ENCODE assay signal across 7 mouse cellular contexts in genomic region chr2:157135529-157136120, GRCm38 (mm10). TPM values are rescaled to one million over a fixed set of nuclear protein-coding genes. Genes with fewer than 3 reads are reported as not detected.
A peak's percentile ranks its signal among the peaks of the same experiment; 100 is the strongest.
DNase-seq lines count a peak whose midpoint lies in the region; ATAC-seq and TF ChIP-seq lines count a peak whose summit lies in the region.

No protein-coding gene starts in this region.

- peak overlapping the region; percentile 68 for H3K27ac ChIP-seq in spleen, adult 2 months (ENCODE audit: insufficient read depth, low read length)
- H3K27ac ChIP-seq in forebrain, embryonic 16.5 days (ENCODE audit: low read length), result no peak overlapping the region
- H3K27ac ChIP-seq in limb, embryonic 12.5 days, result peak overlapping the region; percentile 82
- peak overlapping the region; percentile 35; the same call in 1 of the 2 replicates for H3K27ac ChIP-seq in stomach, embryonic 14.5 days (ENCODE audit: low read length)

- peaks cover 22% of the 10 kb centered on the region; the same call in 1 of the 2 replicates for H3K4me1 ChIP-seq in spleen, adult 2 months (ENCODE audit: control insufficient read depth, insufficient read depth, insufficient read length)
- H3K4me1 ChIP-seq in forebrain, embryonic 16.5 days (replicated peaks; ENCODE audit: control insufficient read depth, insufficient read depth, low read length), result peaks cover 5% of the 10 kb centered on the region
- 0 out of 2 replicates have a peak, but pooled peaks cover 4% of the 10 kb centered on the region for H3K4me1 ChIP-seq in limb, embryonic 12.5 days (replicated peaks)
- no peaks in the 10 kb centered on the region for H3K4me1 ChIP-seq in stomach, embryonic 14.5 days (ENCODE audit: control insufficient read depth, insufficient read depth, low read length)

- WGBS in spleen, adult 2 months, result 73% methylated on average over 10 of the region's 10 CpGs
- WGBS in forebrain, embryonic 16.5 days, result 69% methylated on average over 10 of the region's 10 CpGs
- WGBS in limb, embryonic 12.5 days, result 71% methylated on average over 10 of the region's 10 CpGs
- 81% methylated on average over 10 of the region's 10 CpGs for WGBS in stomach, embryonic 14.5 days

- H3K9ac ChIP-seq in forebrain, embryonic 16.5 days (replicated peaks; ENCODE audit: low read depth, low read length), result peak overlapping the region; percentile 79
- peak overlapping the region; percentile 66; the same call in 1 of the 2 replicates for H3K9ac ChIP-seq in limb, embryonic 12.5 days (replicated peaks)
- no peak overlapping the region for H3K9ac ChIP-seq in stomach, embryonic 14.5 days (replicated peaks; ENCODE audit: low read depth, low read length)

- H3K4me3 ChIP-seq in spleen, adult 2 months (ENCODE audit: extremely low read depth, insufficient read depth, insufficient read length), result no peak overlapping the region
- peak overlapping the region; percentile 79 for H3K4me3 ChIP-seq in forebrain, embryonic 16.5 days (replicated peaks; ENCODE audit: low read length)
- H3K4me3 ChIP-seq in limb, embryonic 12.5 days (replicated peaks), result peak overlapping the region; percentile 77
- H3K4me3 ChIP-seq in stomach, embryonic 14.5 days (ENCODE audit: low read depth, low read length), result peak overlapping the region; percentile 69; the same call in 1 of the 2 replicates

- no peak for DNase-seq in spleen, adult 2 months (ENCODE audit: low read depth in 1 of 2, low spot score in 2 of 2)
- no peak for DNase-seq in spleen, postnatal 36 days (ENCODE audit: low spot score in 2 of 2)
- DNase-seq in thymus, postnatal 4 days, result no peak
- no peak for DNase-seq in spleen, postnatal 14 days (ENCODE audit: low spot score in 2 of 2)

- H3K4me2 ChIP-seq in forebrain, embryonic 16.5 days (ENCODE audit: low read length), result peak overlapping the region; percentile 97
- H3K4me2 ChIP-seq in limb, embryonic 12.5 days, result peak overlapping the region; percentile 80
- H3K4me2 ChIP-seq in stomach, embryonic 14.5 days (replicated peaks; ENCODE audit: low read depth, low read length), result peak overlapping the region; percentile 71

- no peaks in the 10 kb centered on the region for H3K9me3 ChIP-seq in forebrain, embryonic 16.5 days (ENCODE audit: control insufficient read depth, low read length)
- H3K9me3 ChIP-seq in limb, embryonic 12.5 days, result peaks cover 13% of the 10 kb centered on the region
- no peaks in the 10 kb centered on the region for H3K9me3 ChIP-seq in stomach, embryonic 14.5 days (ENCODE audit: control insufficient read depth, low read depth, low read length)

- TF ChIP-seq POLR2A in spleen, adult 2 months (IDR thresholded peaks at IDR 0.05; ENCODE audit: low read depth, low read length), result no peak

- peak; percentile 22; the same call in 1 of the 2 replicates for ATAC-seq in forebrain, embryonic 16.5 days
- ATAC-seq in limb, embryonic 12.5 days (ENCODE audit: insufficient number of reproducible peaks, insufficient read depth, low FRiP score, low TSS enrichment, low read depth), result no peak
- ATAC-seq in stomach, embryonic 14.5 days (ENCODE audit: insufficient number of reproducible peaks, insufficient read depth, low FRiP score, low read depth), result no peak

- TF ChIP-seq CTCF in spleen, adult 2 months (IDR thresholded peaks at IDR 0.05; ENCODE audit: extremely low read depth, insufficient read depth, insufficient read length, insufficient replicate concordance), result no peak

- H3K36me3 ChIP-seq in spleen, adult 2 months (ENCODE audit: control insufficient read depth, insufficient read depth, low read length), result no peaks in the 10 kb centered on the region
- no peaks in the 10 kb centered on the region for H3K36me3 ChIP-seq in forebrain, embryonic 16.5 days (ENCODE audit: control insufficient read depth, insufficient read depth)
- H3K36me3 ChIP-seq in limb, embryonic 12.5 days, result no peaks in the 10 kb centered on the region
- H3K36me3 ChIP-seq in stomach, embryonic 14.5 days (ENCODE audit: control insufficient read depth, insufficient read depth, low read length), result no peaks in the 10 kb centered on the region

- no peaks in the 10 kb centered on the region for H3K27me3 ChIP-seq in spleen, adult 2 months (ENCODE audit: control insufficient read depth, insufficient read depth, low read length)
- H3K27me3 ChIP-seq in forebrain, embryonic 16.5 days (replicated peaks; ENCODE audit: control insufficient read depth, insufficient read depth, low read length), result no peaks in the 10 kb centered on the region
- no peaks in the 10 kb centered on the region for H3K27me3 ChIP-seq in limb, embryonic 12.5 days
- H3K27me3 ChIP-seq in stomach, embryonic 14.5 days (ENCODE audit: control insufficient read depth, insufficient read depth, low read length), result no peaks in the 10 kb centered on the region

RNA-seq across cellular contexts. Expression of gene Samhd1, which starts 0.6 kb away (rescaled TPM):
- polyA plus RNA-seq in spleen, adult 2 months (2012; rRNA removed), result 120 and 145 TPM in 2 replicates
- 10.2 and 11.0 TPM in 2 replicates for polyA plus RNA-seq in forebrain, embryonic 16.5 days (2015; fragmentation: Nextera tagmentation; extraction: Ambion mirVana)
- polyA plus RNA-seq in limb, embryonic 12.5 days (2016; fragmentation: Nextera tagmentation; extraction: Ambion mirVana), result 25.6 and 27.3 TPM in 2 replicates
- 30.6 and 32.5 TPM in 2 replicates for polyA plus RNA-seq in stomach, embryonic 14.5 days (2014; fragmentation: Nextera tagmentation; extraction: Ambion mirVana)

RNA-seq across cellular contexts. Expression of gene Tldc2, which starts 48.8 kb away (rescaled TPM):
- not detected in 2 replicates for polyA plus RNA-seq in spleen, adult 2 months (2012; rRNA removed)
- polyA plus RNA-seq in forebrain, embryonic 16.5 days (2015; fragmentation: Nextera tagmentation; extraction: Ambion mirVana), result not detected in 2 replicates
- polyA plus RNA-seq in limb, embryonic 12.5 days (2016; fragmentation: Nextera tagmentation; extraction: Ambion mirVana), result not detected in 2 replicates
- not detected in 2 replicates for polyA plus RNA-seq in stomach, embryonic 14.5 days (2014; fragmentation: Nextera tagmentation; extraction: Ambion mirVana)

RNA-seq across cellular contexts. Expression of gene Soga1, which starts 56.6 kb away (rescaled TPM):
- polyA plus RNA-seq in spleen, adult 2 months (2012; rRNA removed), result 5.3 and 5.4 TPM in 2 replicates
- polyA plus RNA-seq in forebrain, embryonic 16.5 days (2015; fragmentation: Nextera tagmentation; extraction: Ambion mirVana), result 4.7 and 5.8 TPM in 2 replicates
- polyA plus RNA-seq in limb, embryonic 12.5 days (2016; fragmentation: Nextera tagmentation; extraction: Ambion mirVana), result 5.0 and 5.6 TPM in 2 replicates
- 7.3 and 8.1 TPM in 2 replicates for polyA plus RNA-seq in stomach, embryonic 14.5 days (2014; fragmentation: Nextera tagmentation; extraction: Ambion mirVana)
